Mouse (Mus musculus): ENCODE results near the gene Lig1. TPM values are rescaled to one million over a fixed set of nuclear protein-coding genes. Genes with fewer than 3 reads are reported as not detected.

Lig1 gene
- total and polyA plus RNA-seq, 2 experiments = 1.3 to 1.6 TPM

DNA sequence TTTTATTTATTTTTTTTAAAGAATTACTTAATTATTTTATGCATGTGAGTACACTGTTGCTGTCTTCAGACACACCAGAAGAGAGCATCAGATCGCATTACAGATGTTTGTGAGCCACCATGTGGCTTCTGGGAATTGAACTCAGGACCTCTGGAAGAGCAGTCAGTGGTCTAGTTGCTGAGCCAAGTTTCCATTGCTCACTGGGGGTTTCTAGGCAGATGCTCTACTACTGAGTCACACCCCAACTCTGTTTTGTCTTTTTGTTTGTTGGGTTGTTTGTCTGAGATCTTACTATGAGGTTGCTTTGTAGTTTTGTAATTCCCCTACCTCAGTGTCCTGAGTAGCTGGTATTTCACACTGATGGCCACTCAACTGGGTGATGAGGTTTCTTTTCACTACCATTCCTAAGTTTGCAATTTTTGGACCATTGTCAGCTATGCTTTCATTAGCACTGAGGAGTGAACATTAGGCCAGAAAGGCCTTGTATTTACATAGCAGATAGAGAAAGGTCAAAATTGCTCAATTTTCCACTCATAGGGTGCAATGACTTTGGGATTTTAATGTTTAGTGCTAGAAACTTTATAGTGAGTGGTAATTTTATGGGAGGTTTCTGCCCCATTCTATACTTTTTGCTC, 13.1 kb downstream of the Lig1 start:
- Histone ChIP-seq H3K4me1 (ENCODE audit: control insufficient read depth, insufficient read depth, low read length) (peaks cover 5% of the 10 kb centered on the region; the same call in 1 of the 2 replicates), H3K79me2 (ENCODE audit: control insufficient read depth, insufficient read depth, low read length) (no peaks in the 10 kb centered on the region), H3K9ac (ENCODE audit: low read depth, low read length) (no peak overlapping the region), H3K36me3 (ENCODE audit: control insufficient read depth, insufficient read depth, low read length) (no peaks in the 10 kb centered on the region), H3K4me3 (ENCODE audit: insufficient read depth, low read depth, low read length) (no peak overlapping the region), H3K27ac (replicated peaks; ENCODE audit: insufficient read depth, low read depth, low read length) (no peak overlapping the region), H3K27me3 (ENCODE audit: control insufficient read depth, insufficient read depth, low read length) (no peaks in the 10 kb centered on the region)
- TF ChIP-seq POLR2A (IDR thresholded peaks at IDR 0.05; ENCODE audit: extremely low read depth, insufficient read depth, low read length) (no peak), CTCF (IDR thresholded peaks at IDR 0.05; ENCODE audit: low read depth, low read length) (no peak)
- DNase-seq (ENCODE audit: extremely low read depth, low read depth, low spot score) = peak; percentile 86
- WGBS = 87% methylated on average over 1 of the region's 1 CpGs

DNA sequence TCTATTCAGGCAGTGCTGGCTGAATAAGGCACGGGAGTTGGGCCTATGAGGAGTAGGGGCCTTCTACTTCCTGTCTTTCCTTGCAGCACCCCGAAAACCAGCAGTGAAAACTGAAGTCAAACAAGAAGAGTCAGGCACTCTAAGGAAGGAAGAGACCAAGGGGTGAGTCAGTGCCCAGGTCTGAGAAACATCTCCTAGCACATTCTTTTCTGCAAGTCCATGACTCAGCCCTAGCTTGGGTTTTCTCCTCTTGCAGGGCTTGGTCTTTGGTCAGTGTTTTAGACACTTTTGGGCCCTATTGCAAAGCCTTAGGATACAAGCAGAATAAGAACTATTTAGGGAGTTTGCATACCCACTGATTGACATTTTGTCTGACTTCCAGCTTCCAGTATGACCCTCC, 14.3 kb downstream of the Lig1 start:
- Histone ChIP-seq H3K27me3 (ENCODE audit: control insufficient read depth, insufficient read depth, low read length) (no peaks in the 10 kb centered on the region), H3K36me3 (ENCODE audit: control insufficient read depth, insufficient read depth, low read length) (no peaks in the 10 kb centered on the region), H3K79me2 (ENCODE audit: control insufficient read depth, insufficient read depth, low read length) (no peaks in the 10 kb centered on the region), H3K27ac (replicated peaks; ENCODE audit: insufficient read depth, low read depth, low read length) (no peak overlapping the region), H3K9ac (ENCODE audit: low read depth, low read length) (no peak overlapping the region), H3K4me1 (ENCODE audit: control insufficient read depth, insufficient read depth, low read length) (peaks cover 5% of the 10 kb centered on the region; the same call in 1 of the 2 replicates), H3K4me3 (ENCODE audit: insufficient read depth, low read depth, low read length) (no peak overlapping the region)
- WGBS = 86% methylated on average over 2 of the region's 2 CpGs
- TF ChIP-seq CTCF (IDR thresholded peaks at IDR 0.05; ENCODE audit: low read depth, low read length) = no peak
- TF ChIP-seq POLR2A (IDR thresholded peaks at IDR 0.05; ENCODE audit: extremely low read depth, insufficient read depth, low read length) = no peak
- DNase-seq (ENCODE audit: extremely low read depth, low read depth, low spot score) = no peak

DNA sequence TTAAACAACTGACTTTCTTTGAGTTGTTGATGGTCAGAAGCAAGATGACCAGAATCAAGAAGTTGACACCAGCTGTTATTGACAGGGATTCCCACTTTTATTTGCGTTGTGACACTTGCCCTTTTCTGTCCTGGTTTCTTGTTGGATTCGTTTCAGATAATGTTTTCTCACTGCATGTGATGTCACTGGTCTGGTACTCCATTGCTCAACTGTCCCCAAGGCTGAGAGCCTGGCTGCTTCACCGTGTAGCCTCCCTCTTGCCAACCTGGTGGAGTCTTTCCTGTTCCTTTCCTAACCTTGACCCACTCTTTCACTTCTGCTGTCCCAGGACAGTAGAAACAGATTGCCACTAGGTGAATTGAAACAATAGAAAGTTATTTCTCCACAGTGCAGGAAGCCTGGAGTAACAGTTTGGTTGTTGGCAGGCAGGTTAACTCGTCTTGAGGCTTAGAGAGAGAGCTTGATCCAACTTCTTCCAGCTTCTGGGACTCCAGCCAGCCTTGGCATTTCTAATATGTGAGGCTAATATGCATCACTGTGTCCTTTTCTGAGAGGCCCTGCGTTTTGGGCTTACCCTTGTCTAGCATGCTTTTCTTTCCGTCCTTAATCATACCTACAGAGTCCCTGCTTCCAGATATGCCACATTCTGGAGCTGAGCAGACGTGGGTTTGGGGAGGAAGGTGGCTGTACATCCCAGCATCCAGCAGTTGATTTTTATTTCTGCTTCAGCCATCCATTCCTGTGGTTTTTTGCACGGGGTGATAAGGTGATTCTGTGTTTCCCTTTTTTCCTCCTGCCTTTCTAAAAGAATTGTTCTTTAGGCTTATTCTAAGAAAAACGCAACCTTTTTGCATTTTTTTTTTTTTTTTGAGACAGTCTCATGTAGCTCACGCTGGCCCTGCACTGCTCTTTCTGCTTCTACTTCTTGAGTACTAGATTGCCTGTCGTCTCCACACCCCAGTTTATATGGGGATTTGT, 17.1 kb downstream of the Lig1 start:
- TF ChIP-seq POLR2A (IDR thresholded peaks at IDR 0.05; ENCODE audit: extremely low read depth, insufficient read depth, low read length) (no peak), CTCF (IDR thresholded peaks at IDR 0.05; ENCODE audit: low read depth, low read length) (no peak)
- no peak overlapping the region for H3K27ac ChIP-seq (replicated peaks; ENCODE audit: insufficient read depth, low read depth, low read length)
- peak; percentile 67 for DNase-seq (ENCODE audit: extremely low read depth, low read depth, low spot score)
- H3K4me1 ChIP-seq (ENCODE audit: control insufficient read depth, insufficient read depth, low read length) = peaks cover 5% of the 10 kb centered on the region; the same call in 1 of the 2 replicates
- H3K4me3 ChIP-seq (ENCODE audit: insufficient read depth, low read depth, low read length) = no peak overlapping the region
- no peak overlapping the region for H3K9ac ChIP-seq (ENCODE audit: low read depth, low read length)
- H3K79me2 ChIP-seq (ENCODE audit: control insufficient read depth, insufficient read depth, low read length) = no peaks in the 10 kb centered on the region
- H3K27me3 ChIP-seq (ENCODE audit: control insufficient read depth, insufficient read depth, low read length) = no peaks in the 10 kb centered on the region
- H3K36me3 ChIP-seq (ENCODE audit: control insufficient read depth, insufficient read depth, low read length) = no peaks in the 10 kb centered on the region
- WGBS = 67% methylated on average over 11 of the region's 11 CpGs

GRCm38 (mm10) chr7:13295256-13295655, 18.2 kb downstream of the Lig1 start:
- Histone ChIP-seq H3K4me1 (ENCODE audit: control insufficient read depth, insufficient read depth, low read length) (peaks cover 5% of the 10 kb centered on the region; the same call in 1 of the 2 replicates), H3K27ac (replicated peaks; ENCODE audit: insufficient read depth, low read depth, low read length) (no peak overlapping the region), H3K79me2 (ENCODE audit: control insufficient read depth, insufficient read depth, low read length) (no peaks in the 10 kb centered on the region), H3K9ac (ENCODE audit: low read depth, low read length) (no peak overlapping the region), H3K4me3 (ENCODE audit: insufficient read depth, low read depth, low read length) (no peak overlapping the region), H3K27me3 (ENCODE audit: control insufficient read depth, insufficient read depth, low read length) (no peaks in the 10 kb centered on the region), H3K36me3 (ENCODE audit: control insufficient read depth, insufficient read depth, low read length) (no peaks in the 10 kb centered on the region)
- DNase-seq (ENCODE audit: extremely low read depth, low read depth, low spot score) = no peak
- 94% methylated on average over 7 of the region's 7 CpGs for WGBS
- TF ChIP-seq CTCF (IDR thresholded peaks at IDR 0.05; ENCODE audit: low read depth, low read length) (no peak), POLR2A (IDR thresholded peaks at IDR 0.05; ENCODE audit: extremely low read depth, insufficient read depth, low read length) (no peak)

DNA sequence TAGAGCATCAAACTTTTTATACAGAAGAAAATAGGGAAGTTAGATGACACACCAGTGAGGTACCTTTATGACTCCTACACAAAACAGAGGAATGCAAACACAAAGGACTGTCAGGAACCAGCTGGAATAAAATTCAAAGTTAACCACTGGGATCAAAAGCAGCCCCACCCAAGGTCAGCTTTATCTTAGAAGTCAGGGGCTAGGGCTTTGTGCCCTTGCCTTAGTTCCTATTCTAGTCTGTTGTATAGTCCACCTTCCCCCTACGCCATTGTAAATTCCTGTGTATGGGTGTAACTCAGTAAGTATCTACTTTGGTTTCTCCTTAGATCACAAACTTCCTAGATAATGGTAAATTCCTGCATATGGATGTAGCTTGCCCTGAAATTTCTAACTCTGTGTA, 20.6 kb downstream of the Lig1 start:
- H3K27me3 ChIP-seq (ENCODE audit: control insufficient read depth, insufficient read depth, low read length) = no peaks in the 10 kb centered on the region
- H3K36me3 ChIP-seq (ENCODE audit: control insufficient read depth, insufficient read depth, low read length) = no peaks in the 10 kb centered on the region
- TF ChIP-seq POLR2A (IDR thresholded peaks at IDR 0.05; ENCODE audit: extremely low read depth, insufficient read depth, low read length) = no peak
- TF ChIP-seq CTCF (IDR thresholded peaks at IDR 0.05; ENCODE audit: low read depth, low read length) = no peak
- peaks cover 2% of the 10 kb centered on the region; the same call in 1 of the 2 replicates for H3K4me1 ChIP-seq (ENCODE audit: control insufficient read depth, insufficient read depth, low read length)
- H3K4me3 ChIP-seq (ENCODE audit: insufficient read depth, low read depth, low read length) = no peak overlapping the region
- DNase-seq (ENCODE audit: extremely low read depth, low read depth, low spot score) = no peak
- no peak overlapping the region for H3K9ac ChIP-seq (ENCODE audit: low read depth, low read length)
- H3K27ac ChIP-seq (replicated peaks; ENCODE audit: insufficient read depth, low read depth, low read length) = no peak overlapping the region
- H3K79me2 ChIP-seq (ENCODE audit: control insufficient read depth, insufficient read depth, low read length) = no peaks in the 10 kb centered on the region
- WGBS = 98% methylated on average over 1 of the region's 1 CpGs
